Mouse (Mus musculus) bone marrow macrophage, adult 2 months (primary cell): ENCODE results near the gene Olfr1342.

Experiments used
- CTCF ChIP-seq: IDR thresholded peaks from 2 replicates; pipeline ENCODE4 v1.5.1; 2012; ENCODE audit warnings: low read depth, mild to moderate bottlenecking, low read length, moderate library complexity
- POLR2A ChIP-seq: IDR thresholded peaks from 2 replicates; pipeline ENCODE4 v1.6.1; 2012; ENCODE audit warnings: mild to moderate bottlenecking, low read depth, low read length, borderline replicate concordance

- TF ChIP-seq POLR2A (no peak), CTCF (no peak)
Observed at GRCm38 (mm10) chr4:118731875-118732274, 39.3 kb upstream of the Olfr1342 start, which contains the start of gene Olfr1339.
